Mouse (Mus musculus) heart, postnatal 0 days (tissue): ENCODE data around the gene Tnfrsf1a. TPM values are rescaled to one million over a fixed set of nuclear protein-coding genes. Genes with fewer than 3 reads are reported as not detected.

Experiments
- ATAC-seq: fragments of 200-750 bp; cut with Nextera tagmentation; 2 replicates; pipeline ENCODE4 v1.8.0; 2017; ENCODE audit warnings: low read depth, moderate number of reproducible peaks, moderate library complexity; ENCODE audit not compliant: insufficient read depth
- DNase-seq: peaks from one replicate; pipeline ENCODE4 v3.0.0-alpha.2; 2016; ENCODE audit warnings: low spot score
- H3K27ac ChIP-seq: fragments of 300-500 bp; sonication (generic); 2 replicates; pipeline ENCODE4 v1.5.1; 2014; ENCODE audit warnings: low read depth, mild to moderate bottlenecking
- H3K27me3 ChIP-seq: fragments of 300-500 bp; sonication (generic); 2 replicates; pipeline ENCODE4 v1.6.1; 2014; ENCODE audit warnings: low read length, mixed read lengths; ENCODE audit not compliant: control insufficient read depth, insufficient read depth
- H3K36me3 ChIP-seq: fragments of 300-500 bp; sonication (generic); replicated peaks from 2 replicates; pipeline ENCODE4 v1.6.1; 2014; ENCODE audit warnings: low read length, mixed read lengths; ENCODE audit not compliant: control insufficient read depth, insufficient read depth
- H3K4me1 ChIP-seq: fragments of 300-500 bp; sonication (generic); 2 replicates; pipeline ENCODE4 v1.6.1; 2014; ENCODE audit warnings: antibody characterized with exemption; ENCODE audit not compliant: control insufficient read depth, insufficient read depth
- H3K4me2 ChIP-seq: fragments of 300-500 bp; sonication (generic); 2 replicates; pipeline ENCODE4 v1.6.1; 2014; ENCODE audit warnings: low read depth, mild to moderate bottlenecking, low read length, moderate library complexity
- H3K4me3 ChIP-seq: fragments of 300-500 bp; sonication (generic); 2 replicates; pipeline ENCODE4 v1.5.1; 2014; ENCODE audit warnings: low read depth, low read length
- H3K9ac ChIP-seq: fragments of 300-500 bp; sonication (generic); replicated peaks from 2 replicates; pipeline ENCODE4 v1.6.1; 2014; ENCODE audit warnings: low read depth, low read length, mixed read lengths
- H3K9me3 ChIP-seq: fragments of 300-500 bp; sonication (generic); replicated peaks from 2 replicates; pipeline ENCODE4 v1.6.1; 2016; ENCODE audit warnings: low read length; ENCODE audit not compliant: control insufficient read depth
- CTCF ChIP-seq: IDR thresholded peaks from 2 replicates; pipeline ENCODE4 v1.5.1; 2016; ENCODE audit warnings: antibody characterized with exemption, control low read depth, low read depth
- EP300 ChIP-seq: IDR thresholded peaks from 2 replicates; pipeline ENCODE4 v1.6.1; 2016; ENCODE audit warnings: antibody characterized with exemption, low read depth
- WGBS: fragments of 180-500 bp; shearing (Covaris S2); extraction: QIAGEN DNeasy Blood & Tissue Kit; methylation state at CpG from one replicate; pipeline ENCODE4 v1.1.7; 2014; 5-methylcytosine and 5-hydroxymethylcytosine counted together
- polyA plus RNA-seq: library from polyadenylated mRNA; unstranded; fragments of >200 nt; fragmentation: Nextera tagmentation; extraction: Ambion mirVana; gene quantifications from 2 replicates; pipeline ENCODE4 v1.2.1, GENCODE M21; 2015
- total RNA-seq: library from RNA; depleted of rRNA; stranded (reverse); fragments of >200 nt; gene quantifications from 2 replicates; pipeline ENCODE4 v1.2.3, GENCODE M21; 2014; ENCODE audit warnings: low replicate concordance

Gene Tnfrsf1a
- total and polyA plus RNA-seq, 2 experiments from 2014 or later = 37.1 to 39.8 TPM

- Histone ChIP-seq H3K9ac (peak within 1 kb of the TSS; percentile 85), H3K27ac (peak within 1 kb of the TSS; percentile 77), H3K4me1 (peaks cover 21% of the 10 kb centered on the region), H3K4me3 (peak within 1 kb of the TSS; percentile 63), H3K27me3 (no peaks in the 10 kb centered on the region), H3K9me3 (no peaks in the 10 kb centered on the region), H3K4me2 (peak within 1 kb of the TSS; percentile 84), H3K36me3 (peaks cover 29% of the 10 kb centered on the region)
- ATAC-seq = peak; percentile 95
- TF ChIP-seq EP300 = peak; percentile 70
- TF ChIP-seq CTCF = no peak
- DNase-seq = peak; percentile 91
- 2% methylated on average over 41 of the region's 46 CpGs for WGBS
Observed at GRCm38 (mm10) chr6:125313546-125314230, 35.5 kb upstream of the Tnfrsf1a start, which contains the start of gene Ltbr. Gene Ltbr, minus strand, starts transcription at chr6:125313885.

- no peaks in the 10 kb centered on the region for H3K9me3 ChIP-seq
- peaks cover 21% of the 10 kb centered on the region for H3K4me1 ChIP-seq
- H3K4me2 ChIP-seq = peak overlapping the region; percentile 84
- no peaks in the 10 kb centered on the region for H3K27me3 ChIP-seq
- peaks cover 25% of the 10 kb centered on the region for H3K36me3 ChIP-seq
- WGBS = 56% methylated on average over 7 of the region's 7 CpGs
- TF ChIP-seq CTCF = no peak
- TF ChIP-seq EP300 = no peak
- peak overlapping the region; percentile 63 for H3K4me3 ChIP-seq
- ATAC-seq (peak; percentile 9), DNase-seq (no peak)
- H3K9ac ChIP-seq = peak overlapping the region; percentile 85
- H3K27ac ChIP-seq = peak overlapping the region; percentile 64
Observed at GRCm38 (mm10) chr6:125314231-125314563, 35.0 kb upstream of the Tnfrsf1a start.

GRCm38 (mm10) chr6:125314746-125315145 lies 34.4 kb upstream of the Tnfrsf1a start:
- TF ChIP-seq EP300 = no peak
- TF ChIP-seq CTCF = no peak
- peaks cover 22% of the 10 kb centered on the region for H3K4me1 ChIP-seq
- H3K27me3 ChIP-seq = no peaks in the 10 kb centered on the region
- no peak overlapping the region for H3K4me2 ChIP-seq
- no peak overlapping the region for H3K9ac ChIP-seq
- H3K36me3 ChIP-seq = peaks cover 19% of the 10 kb centered on the region
- no peak for ATAC-seq
- DNase-seq = no peak
- H3K9me3 ChIP-seq = no peaks in the 10 kb centered on the region
- H3K4me3 ChIP-seq = no peak overlapping the region
- no peak overlapping the region for H3K27ac ChIP-seq
- 81% methylated on average over 6 of the region's 6 CpGs for WGBS

- peaks cover 28% of the 10 kb centered on the region for H3K4me1 ChIP-seq
- peaks cover under 1% of the 10 kb centered on the region; the same call in 1 of the 2 replicates for H3K36me3 ChIP-seq
- H3K9ac ChIP-seq = no peak overlapping the region
- H3K4me3 ChIP-seq = no peak overlapping the region
- no peak for ATAC-seq
- no peak overlapping the region for H3K4me2 ChIP-seq
- H3K9me3 ChIP-seq = no peaks in the 10 kb centered on the region
- WGBS = 19% methylated on average over 7 of the region's 7 CpGs
- H3K27ac ChIP-seq = no peak overlapping the region
- TF ChIP-seq CTCF (no peak), EP300 (no peak)
- H3K27me3 ChIP-seq = peaks cover 20% of the 10 kb centered on the region
- no peak for DNase-seq
Observed at GRCm38 (mm10) chr6:125317077-125317476, 32.1 kb upstream of the Tnfrsf1a start.

- Histone ChIP-seq H3K4me2 (no peak overlapping the region), H3K4me1 (peaks cover 13% of the 10 kb centered on the region), H3K9me3 (no peaks in the 10 kb centered on the region), H3K27me3 (peaks cover 31% of the 10 kb centered on the region), H3K4me3 (no peak overlapping the region), H3K27ac (no peak overlapping the region), H3K9ac (no peak overlapping the region), H3K36me3 (no peaks in the 10 kb centered on the region)
- no peak for ATAC-seq
- TF ChIP-seq CTCF = no peak
- no peak for TF ChIP-seq EP300
- 69% methylated on average over 15 of the region's 15 CpGs for WGBS
- DNase-seq = no peak
Observed at GRCm38 (mm10) chr6:125318981-125319918, 29.9 kb upstream of the Tnfrsf1a start.
